ENCODE assay signal across 11 mouse cellular contexts in genomic region chr15:25446155-25446487, GRCm38 (mm10). TPM values are rescaled to one million over a fixed set of nuclear protein-coding genes. Genes with fewer than 3 reads are reported as not detected.
A peak's percentile ranks its signal among the peaks of the same experiment; 100 is the strongest.
DNase-seq lines count a peak whose midpoint lies in the region; ATAC-seq and TF ChIP-seq lines count a peak whose summit lies in the region.
"Had no signal": no experiment of that assay in that cellular context is flagged by ENCODE, and none has a peak within 500 bp of the region (broad histone marks: within the 10 kb centered on the region; RNA-seq: fewer than 3 reads in every experiment).

No protein-coding gene starts in this region.

- no peaks in the 10 kb centered on the region for H3K9me3 ChIP-seq in heart, embryonic 10.5 days
- no peaks in the 10 kb centered on the region for H3K9me3 ChIP-seq in limb, embryonic 14.5 days (ENCODE audit: control insufficient read depth, low read length)
- H3K9me3 ChIP-seq in stomach, postnatal 0 days (ENCODE audit: control insufficient read depth, low read length): no peaks in the 10 kb centered on the region

- TF ChIP-seq EP300 in stomach, postnatal 0 days (optimal IDR thresholded peaks at IDR 0.05): no peak

- H3K9ac ChIP-seq in limb, embryonic 14.5 days (ENCODE audit: low read depth, low read length, severe bottlenecking): peak overlapping the region; percentile 29; the same call in 1 of the 2 replicates
- H3K9ac ChIP-seq in stomach, postnatal 0 days (ENCODE audit: low read length): no peak overlapping the region

- H3K4me1 ChIP-seq in heart, embryonic 10.5 days: peaks cover 16% of the 10 kb centered on the region
- peaks cover 8% of the 10 kb centered on the region; the same call in 1 of the 2 replicates for H3K4me1 ChIP-seq in limb, embryonic 14.5 days (ENCODE audit: control insufficient read depth, insufficient read depth, low read length)
- H3K4me1 ChIP-seq in stomach, postnatal 0 days (replicated peaks; ENCODE audit: control insufficient read depth, insufficient read depth): no peaks in the 10 kb centered on the region

- TF ChIP-seq POLR2A in limb, embryonic 14.5 days (IDR thresholded peaks at IDR 0.05; ENCODE audit: borderline replicate concordance, extremely low read depth, insufficient read depth, insufficient read length): no peak

- peak; percentile 20; the same call in 1 of the 2 replicates for ATAC-seq in limb, embryonic 14.5 days (ENCODE audit: low FRiP score, low read depth)
- ATAC-seq in stomach, postnatal 0 days (ENCODE audit: low FRiP score, low TSS enrichment): no peak

- H3K27me3 ChIP-seq in heart, embryonic 10.5 days (ENCODE audit: insufficient read depth, poor library complexity, severe bottlenecking): peaks cover 28% of the 10 kb centered on the region; the same call in 1 of the 2 replicates
- no peaks in the 10 kb centered on the region; the same call in 1 of the 2 replicates for H3K27me3 ChIP-seq in limb, embryonic 14.5 days (ENCODE audit: control insufficient read depth, insufficient read depth, low read length)
- H3K27me3 ChIP-seq in stomach, postnatal 0 days (ENCODE audit: control insufficient read depth, insufficient read depth, low read length): no peaks in the 10 kb centered on the region

- no peak for TF ChIP-seq CTCF in stomach, postnatal 0 days (IDR thresholded peaks at IDR 0.05; ENCODE audit: low read depth)

- peak overlapping the region; percentile 60; the same call in 1 of the 2 replicates for H3K27ac ChIP-seq in heart, embryonic 10.5 days
- H3K27ac ChIP-seq in limb, embryonic 14.5 days (replicated peaks; ENCODE audit: low read depth, low read length): no peak overlapping the region
- no peak overlapping the region for H3K27ac ChIP-seq in stomach, postnatal 0 days (replicated peaks)

- intact Hi-C loops in heart, postnatal 25 days (cut with DNase I): no loop called here

- peak overlapping the region; percentile 42 for H3K4me3 ChIP-seq in heart, embryonic 10.5 days
- peak overlapping the region; percentile 17 for H3K4me3 ChIP-seq in limb, embryonic 14.5 days (replicated peaks; ENCODE audit: low read length)
- H3K4me3 ChIP-seq in stomach, postnatal 0 days (ENCODE audit: low read depth, low read length): no peak overlapping the region

- DNase-seq in heart, embryonic 10.5 days (ENCODE audit: low spot score): no peak
- no peak for DNase-seq in heart, postnatal 25 days (ENCODE audit: low spot score)
- DNase-seq in retina, embryonic 14.5 days (ENCODE audit: low spot score): peak; percentile 60
- DNase-seq in retina, postnatal 1 day: no peak
- DNase-seq in limb, embryonic 14.5 days (ENCODE audit: low spot score): no peak
- no peak for DNase-seq in stomach, postnatal 0 days (ENCODE audit: low spot score)
- no peak for DNase-seq in B cell, adult 2 months
- no peak for DNase-seq in testis, postnatal 10 days (ENCODE audit: low spot score)
- DNase-seq: gastrocnemius, postnatal 14 days; layer of hippocampus, postnatal 36 days; right cerebral cortex, postnatal 4 days had no signal

- 25% methylated on average over 8 of the region's 8 CpGs for WGBS in heart, embryonic 10.5 days
- 20% methylated on average over 8 of the region's 8 CpGs for WGBS in limb, embryonic 14.5 days
- WGBS in stomach, postnatal 0 days: 43% methylated on average over 8 of the region's 8 CpGs

- H3K4me2 ChIP-seq in limb, embryonic 14.5 days (replicated peaks; ENCODE audit: low read depth, low read length, severe bottlenecking): peak overlapping the region; percentile 41
- H3K4me2 ChIP-seq in stomach, postnatal 0 days (replicated peaks; ENCODE audit: low read depth): peak overlapping the region; percentile 25; the same call in 1 of the 2 replicates

- H3K36me3 ChIP-seq in heart, embryonic 10.5 days: no peaks in the 10 kb centered on the region
- no peaks in the 10 kb centered on the region for H3K36me3 ChIP-seq in limb, embryonic 14.5 days (ENCODE audit: control insufficient read depth, insufficient read depth, low read length)
- no peaks in the 10 kb centered on the region for H3K36me3 ChIP-seq in stomach, postnatal 0 days (ENCODE audit: control insufficient read depth, insufficient read depth, low read length)

RNA-seq across cellular contexts. Expression of gene Basp1, which starts 32.6 kb away (rescaled TPM):
- 8.8 and 22.0 TPM in 2 replicates for polyA plus RNA-seq in heart, embryonic 10.5 days (2016; fragmentation: Nextera tagmentation; extraction: Ambion mirVana)
- 1 to 10 TPM; 2.3 to 2.4 TPM for total RNA-seq in heart, postnatal 25 days (2021)
- 108 and 123 TPM in 2 replicates for polyA plus RNA-seq in limb, embryonic 14.5 days (2012; rRNA removed)
- polyA plus RNA-seq in limb, embryonic 14.5 days (2014; fragmentation: Nextera tagmentation; extraction: Ambion mirVana): 64.9 and 71.9 TPM in 2 replicates
- 19.6 and 20.7 TPM in 2 replicates for polyA plus RNA-seq in stomach, postnatal 0 days (2015; fragmentation: Nextera tagmentation; extraction: Ambion mirVana)
